Mouse (Mus musculus): Measurements from ENCODE around the gene Prpf40b. TPM values are rescaled to one million over a fixed set of nuclear protein-coding genes. Genes with fewer than 3 reads are reported as not detected.

Prpf40b gene
- polyA plus RNA-seq, 1 experiment from 2014 or later = 37.1 TPM

DNA sequence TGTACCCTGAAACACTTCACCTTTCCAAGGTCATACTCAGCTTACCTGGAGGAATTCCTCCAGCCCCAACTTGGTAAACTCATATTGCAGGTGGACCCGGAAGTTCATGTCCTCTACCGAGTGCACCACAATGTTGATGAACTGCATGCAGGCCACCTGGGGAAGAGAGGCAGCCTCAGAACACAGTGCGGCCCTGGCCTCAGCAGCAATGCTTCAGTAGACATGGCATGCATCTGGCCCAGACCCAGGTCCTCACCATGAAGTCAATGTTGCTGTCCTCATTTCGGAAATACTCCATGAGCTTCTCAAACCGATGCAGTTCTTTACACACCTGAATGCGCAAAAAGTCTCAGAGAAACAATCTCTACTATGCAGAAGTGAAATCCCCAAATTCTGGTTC lies 30.7 kb downstream of the Prpf40b start:
- no peaks in the 10 kb centered on the region for H3K4me1 ChIP-seq (ENCODE audit: insufficient read depth, low read depth, low read length)
- H3K27ac ChIP-seq (ENCODE audit: low read length) = no peak overlapping the region
- H3K36me3 ChIP-seq (ENCODE audit: insufficient read depth, low read length) = peaks cover 24% of the 10 kb centered on the region; the same call in 1 of the 2 replicates
- H3K4me3 ChIP-seq (ENCODE audit: low read depth, low read length) = no peak overlapping the region
- H3K9me3 ChIP-seq (ENCODE audit: low read length) = no peaks in the 10 kb centered on the region
- no peak overlapping the region for H3K9ac ChIP-seq (replicated peaks; ENCODE audit: low read depth)
- no peak for ATAC-seq
- no peak for TF ChIP-seq CTCF (IDR thresholded peaks at IDR 0.05)
- TF ChIP-seq EP300 (IDR thresholded peaks at IDR 0.05) = no peak
- WGBS = 82% methylated on average over 6 of the region's 6 CpGs
- H3K4me2 ChIP-seq (replicated peaks; ENCODE audit: low read depth, low read length) = no peak overlapping the region
- no peaks in the 10 kb centered on the region for H3K27me3 ChIP-seq (replicated peaks; ENCODE audit: insufficient read depth, low read length)
- DNase-seq (ENCODE audit: low spot score) = no peak

DNA sequence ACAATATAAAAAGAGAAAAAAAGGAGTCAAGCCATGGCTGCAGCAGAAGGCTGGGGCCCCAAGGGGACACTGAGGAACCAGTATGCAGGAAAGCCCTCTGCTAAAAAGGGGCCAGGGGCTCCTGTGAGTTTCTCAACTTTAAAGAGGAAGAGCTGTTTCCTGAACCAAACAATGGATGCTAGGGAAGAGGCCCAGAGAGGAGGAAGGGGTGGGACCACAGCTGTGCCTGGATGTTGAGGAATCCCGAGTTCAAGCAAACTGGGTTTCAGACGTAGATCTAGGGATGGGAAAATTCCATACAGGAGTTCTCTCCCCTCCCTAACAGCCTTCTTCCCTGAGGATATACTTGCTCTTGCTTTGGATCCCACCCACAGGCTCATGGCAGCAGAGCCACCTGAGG lies 31.5 kb downstream of the Prpf40b start:
- H3K9ac ChIP-seq (replicated peaks; ENCODE audit: low read depth) = no peak overlapping the region
- no peak overlapping the region for H3K4me2 ChIP-seq (replicated peaks; ENCODE audit: low read depth, low read length)
- no peaks in the 10 kb centered on the region for H3K9me3 ChIP-seq (ENCODE audit: low read length)
- TF ChIP-seq EP300 (IDR thresholded peaks at IDR 0.05) = peak; percentile 32
- no peak for TF ChIP-seq CTCF (IDR thresholded peaks at IDR 0.05)
- H3K36me3 ChIP-seq (ENCODE audit: insufficient read depth, low read length) = peaks cover 19% of the 10 kb centered on the region; the same call in 1 of the 2 replicates
- no peaks in the 10 kb centered on the region for H3K27me3 ChIP-seq (replicated peaks; ENCODE audit: insufficient read depth, low read length)
- peaks cover 1% of the 10 kb centered on the region; the same call in 1 of the 2 replicates for H3K4me1 ChIP-seq (ENCODE audit: insufficient read depth, low read depth, low read length)
- ATAC-seq (peak; percentile 74), DNase-seq (ENCODE audit: low spot score) (peak; percentile 54)
- H3K27ac ChIP-seq (ENCODE audit: low read length) = peak overlapping the region; percentile 51; the same call in 1 of the 2 replicates
- H3K4me3 ChIP-seq (ENCODE audit: low read depth, low read length) = no peak overlapping the region
- WGBS = 29% methylated on average over 2 of the region's 2 CpGs

DNA sequence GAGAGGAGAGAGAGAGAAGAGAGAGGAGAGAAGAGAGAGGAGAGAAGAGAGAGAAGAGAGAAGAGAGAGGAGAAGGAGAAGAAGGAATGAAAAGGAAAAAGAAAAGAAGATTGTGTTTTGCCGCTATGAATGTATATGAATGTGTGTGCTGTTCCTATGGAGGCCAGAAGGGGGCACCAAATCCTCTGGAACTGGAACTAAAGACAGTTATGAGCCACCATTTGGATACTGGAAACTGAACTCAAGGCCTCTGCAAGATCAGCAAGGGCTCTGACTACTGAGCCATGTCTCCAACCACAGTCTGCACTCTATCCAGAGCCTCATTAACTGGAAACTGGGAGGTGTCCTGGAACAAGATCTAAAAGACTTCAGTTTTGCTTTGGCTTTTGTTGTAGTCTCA lies 32.1 kb downstream of the Prpf40b start:
- WGBS = 65% methylated on average over 1 of the region's 1 CpGs
- Histone ChIP-seq H3K4me3 (ENCODE audit: low read depth, low read length) (no peak overlapping the region), H3K36me3 (ENCODE audit: insufficient read depth, low read length) (peaks cover 17% of the 10 kb centered on the region; the same call in 1 of the 2 replicates), H3K4me2 (replicated peaks; ENCODE audit: low read depth, low read length) (no peak overlapping the region), H3K27me3 (replicated peaks; ENCODE audit: insufficient read depth, low read length) (no peaks in the 10 kb centered on the region), H3K4me1 (ENCODE audit: insufficient read depth, low read depth, low read length) (peaks cover 7% of the 10 kb centered on the region; the same call in 1 of the 2 replicates), H3K9me3 (ENCODE audit: low read length) (no peaks in the 10 kb centered on the region), H3K27ac (ENCODE audit: low read length) (peak overlapping the region; percentile 51; the same call in 1 of the 2 replicates), H3K9ac (replicated peaks; ENCODE audit: low read depth) (no peak overlapping the region)
- TF ChIP-seq EP300 (IDR thresholded peaks at IDR 0.05) (no peak), CTCF (IDR thresholded peaks at IDR 0.05) (peak; percentile 82)
- peak; percentile 28; the same call in 1 of the 2 replicates for ATAC-seq
- peak; percentile 63 for DNase-seq (ENCODE audit: low spot score)

DNA sequence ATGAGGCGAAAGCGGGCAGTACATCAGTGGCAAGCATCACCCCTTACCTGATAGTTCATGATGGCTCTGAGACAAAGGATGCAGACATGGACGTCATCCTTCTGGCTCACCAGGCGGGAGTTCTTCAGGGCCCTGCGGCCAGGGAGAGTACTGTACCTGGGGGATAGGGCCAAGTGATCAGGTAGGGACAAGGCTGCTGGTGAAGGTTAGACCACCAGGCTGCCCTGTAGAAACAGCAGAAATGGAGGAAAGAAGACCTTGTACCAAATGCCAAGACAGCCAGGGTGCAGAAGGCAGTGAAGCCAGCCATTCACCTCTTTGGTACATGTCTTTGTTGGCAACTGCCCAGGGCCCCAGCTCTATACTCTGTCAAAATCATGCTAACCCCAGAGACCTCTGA lies 33.1 kb downstream of the Prpf40b start:
- no peaks in the 10 kb centered on the region for H3K9me3 ChIP-seq (ENCODE audit: low read length)
- 86% methylated on average over 5 of the region's 5 CpGs for WGBS
- peaks cover 17% of the 10 kb centered on the region; the same call in 1 of the 2 replicates for H3K36me3 ChIP-seq (ENCODE audit: insufficient read depth, low read length)
- no peak for TF ChIP-seq EP300 (IDR thresholded peaks at IDR 0.05)
- no peak for TF ChIP-seq CTCF (IDR thresholded peaks at IDR 0.05)
- DNase-seq (ENCODE audit: low spot score) (no peak), ATAC-seq (no peak)
- peaks cover 17% of the 10 kb centered on the region for H3K4me1 ChIP-seq (ENCODE audit: insufficient read depth, low read depth, low read length)
- H3K4me2 ChIP-seq (replicated peaks; ENCODE audit: low read depth, low read length) = no peak overlapping the region
- no peak overlapping the region for H3K27ac ChIP-seq (ENCODE audit: low read length)
- H3K9ac ChIP-seq (replicated peaks; ENCODE audit: low read depth) = no peak overlapping the region
- no peak overlapping the region for H3K4me3 ChIP-seq (ENCODE audit: low read depth, low read length)
- H3K27me3 ChIP-seq (replicated peaks; ENCODE audit: insufficient read depth, low read length) = no peaks in the 10 kb centered on the region

DNA sequence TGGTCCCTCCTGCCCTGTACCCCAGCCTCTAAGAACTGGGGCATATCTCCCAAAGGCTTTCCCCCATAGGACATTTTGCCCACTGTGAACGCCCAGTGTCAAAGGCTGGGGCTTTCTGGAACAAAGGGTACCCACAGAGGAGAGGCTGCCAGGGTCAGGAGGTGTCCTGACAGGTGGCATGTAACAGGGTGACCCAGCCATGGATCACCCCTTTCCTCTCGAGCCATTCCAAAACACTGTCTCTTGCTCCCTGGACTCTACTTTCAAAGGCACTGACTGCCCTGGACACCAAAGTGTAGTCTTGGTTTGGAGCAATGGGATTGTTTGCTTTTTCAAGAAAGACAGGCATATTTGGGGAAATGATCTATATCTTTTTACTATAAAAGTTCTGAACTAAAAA lies 35.4 kb downstream of the Prpf40b start:
- DNase-seq (ENCODE audit: low spot score) = no peak
- peaks cover 40% of the 10 kb centered on the region for H3K4me1 ChIP-seq (ENCODE audit: insufficient read depth, low read depth, low read length)
- no peak overlapping the region for H3K4me3 ChIP-seq (ENCODE audit: low read depth, low read length)
- TF ChIP-seq CTCF (IDR thresholded peaks at IDR 0.05) = no peak
- no peak for TF ChIP-seq EP300 (IDR thresholded peaks at IDR 0.05)
- H3K27ac ChIP-seq (ENCODE audit: low read length) = no peak overlapping the region
- no peak overlapping the region for H3K9ac ChIP-seq (replicated peaks; ENCODE audit: low read depth)
- no peaks in the 10 kb centered on the region for H3K27me3 ChIP-seq (replicated peaks; ENCODE audit: insufficient read depth, low read length)
- 43% methylated on average over 2 of the region's 2 CpGs for WGBS
- no peak for ATAC-seq
- H3K36me3 ChIP-seq (ENCODE audit: insufficient read depth, low read length) = peaks cover 3% of the 10 kb centered on the region; the same call in 1 of the 2 replicates
- no peak overlapping the region for H3K4me2 ChIP-seq (replicated peaks; ENCODE audit: low read depth, low read length)
- H3K9me3 ChIP-seq (ENCODE audit: low read length) = no peaks in the 10 kb centered on the region

DNA sequence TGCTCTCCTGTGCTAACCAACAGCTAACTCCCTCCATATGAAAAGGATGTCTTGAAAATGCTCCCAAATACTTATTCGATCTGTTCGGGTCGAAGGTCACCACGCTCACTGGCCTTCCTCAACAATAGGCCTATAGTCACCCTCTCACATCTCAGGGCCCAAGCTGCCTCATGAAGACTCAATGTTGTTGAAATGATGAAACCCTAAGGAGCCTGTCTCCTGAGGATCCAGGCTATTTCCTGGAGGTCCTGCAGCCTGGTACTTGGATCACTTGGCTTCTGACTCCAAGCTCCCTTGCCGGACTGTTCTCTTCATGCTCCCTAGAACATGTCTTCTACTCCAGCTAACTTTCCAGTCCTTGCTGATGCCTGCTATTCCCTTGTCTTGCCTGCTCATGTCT lies 36.5 kb downstream of the Prpf40b start:
- WGBS = 86% methylated on average over 5 of the region's 5 CpGs

DNA sequence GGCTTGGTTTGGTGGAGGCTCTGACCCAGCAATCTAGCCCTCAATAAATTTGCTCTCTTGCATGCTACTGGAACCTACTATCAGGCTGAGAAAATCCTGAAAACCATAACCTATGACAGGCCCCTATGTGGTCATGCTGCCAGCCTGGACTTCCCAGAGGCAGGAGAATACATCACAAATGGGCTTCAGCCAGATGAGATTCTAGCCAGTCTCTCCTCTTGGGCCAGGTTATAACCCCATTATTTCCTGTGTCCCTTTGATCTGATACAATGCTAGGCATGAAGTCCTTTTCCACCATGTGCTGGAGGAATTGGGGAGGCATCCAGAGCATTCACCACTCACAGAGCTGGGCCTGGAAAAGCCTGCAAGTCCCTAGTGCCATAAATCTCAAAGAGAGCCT lies 37.2 kb downstream of the Prpf40b start:
- Histone ChIP-seq H3K4me1 (ENCODE audit: insufficient read depth, low read depth, low read length) (peaks cover 51% of the 10 kb centered on the region), H3K27ac (ENCODE audit: low read length) (peak overlapping the region; percentile 91), H3K4me2 (replicated peaks; ENCODE audit: low read depth, low read length) (no peak overlapping the region), H3K9me3 (ENCODE audit: low read length) (no peaks in the 10 kb centered on the region), H3K36me3 (ENCODE audit: insufficient read depth, low read length) (no peaks in the 10 kb centered on the region), H3K9ac (replicated peaks; ENCODE audit: low read depth) (no peak overlapping the region), H3K27me3 (replicated peaks; ENCODE audit: insufficient read depth, low read length) (no peaks in the 10 kb centered on the region), H3K4me3 (ENCODE audit: low read depth, low read length) (no peak overlapping the region)
- DNase-seq (ENCODE audit: low spot score) (no peak), ATAC-seq (no peak)
- no peak for TF ChIP-seq EP300 (IDR thresholded peaks at IDR 0.05)
- no peak for TF ChIP-seq CTCF (IDR thresholded peaks at IDR 0.05)

More for the DNA sequence above, 36.5 kb downstream of the Prpf40b start:
- H3K27me3 ChIP-seq (replicated peaks; ENCODE audit: insufficient read depth, low read length) = no peaks in the 10 kb centered on the region
- DNase-seq (ENCODE audit: low spot score) (no peak), ATAC-seq (no peak)
- no peak overlapping the region for H3K4me3 ChIP-seq (ENCODE audit: low read depth, low read length)
- H3K4me1 ChIP-seq (ENCODE audit: insufficient read depth, low read depth, low read length) = peaks cover 50% of the 10 kb centered on the region
- H3K27ac ChIP-seq (ENCODE audit: low read length) = no peak overlapping the region
- H3K36me3 ChIP-seq (ENCODE audit: insufficient read depth, low read length) = no peaks in the 10 kb centered on the region
- no peaks in the 10 kb centered on the region for H3K9me3 ChIP-seq (ENCODE audit: low read length)
- TF ChIP-seq CTCF (IDR thresholded peaks at IDR 0.05) (no peak), EP300 (IDR thresholded peaks at IDR 0.05) (no peak)
- 0 out of 2 replicates have a peak overlapping the region, but pooled peaks have one; percentile 3 for H3K9ac ChIP-seq (replicated peaks; ENCODE audit: low read depth)
- no peak overlapping the region for H3K4me2 ChIP-seq (replicated peaks; ENCODE audit: low read depth, low read length)
